Mouse (Mus musculus) lung, adult 2 months (tissue): ENCODE measurements around the gene Gpr108.

Experiments
- CTCF ChIP-seq: fragments of 200-500 bp; IDR thresholded peaks from 2 replicates; pipeline ENCODE4 v1.5.1; 2011; ENCODE audit warnings: mild to moderate bottlenecking, low read length, control low read depth; ENCODE audit not compliant: insufficient read depth
- POLR2A ChIP-seq: fragments of 200-500 bp; IDR thresholded peaks from 2 replicates; pipeline ENCODE4 v1.6.1; 2011; ENCODE audit warnings: low read depth, mild to moderate bottlenecking, control low read depth, low read length, borderline replicate concordance; ENCODE audit errors: extremely low read depth

DNA sequence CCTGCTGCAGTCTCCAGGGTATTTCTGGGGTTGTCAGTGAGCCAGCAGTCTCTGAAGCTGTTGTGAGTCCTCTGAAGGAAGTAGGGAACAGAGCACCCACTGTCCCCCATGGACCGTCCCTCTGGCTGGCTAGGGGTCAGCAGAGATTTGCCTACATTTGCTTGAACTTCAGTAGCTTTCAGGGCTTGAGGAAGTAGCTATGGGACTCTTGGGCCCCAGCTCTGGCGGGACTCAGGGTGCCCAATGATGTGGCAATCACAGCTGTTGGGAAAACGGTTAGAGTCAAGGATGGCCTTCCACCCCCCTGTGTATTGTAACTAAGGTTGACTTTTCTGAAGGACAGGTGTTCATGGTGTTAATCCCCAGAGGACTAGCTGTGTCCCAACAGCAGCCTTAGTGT lies 32.2 kb upstream of the Gpr108 start:
- no peak for TF ChIP-seq CTCF
- TF ChIP-seq POLR2A: no peak
